Mouse (Mus musculus) naive thymus-derived CD4-positive, alpha-beta T cell, adult 5 months (primary cell): ENCODE measurements around the gene Cfap36. TPM values are rescaled to one million over a fixed set of nuclear protein-coding genes. Genes with fewer than 3 reads are reported as not detected.

Source experiments
- polyA plus RNA-seq: library from polyadenylated mRNA; unstranded; fragments of 100-300 nt; shearing (Covaris generic); gene quantifications from one replicate; pipeline ENCODE4 v1.2.1, GENCODE M21; 2017

Gene Cfap36
- 17.3 TPM for polyA plus RNA-seq

GRCm38 (mm10) chr11:29246883-29247650 lies at the start of gene Cfap36:
TSS of gene Cfap36 (minus strand) at chr11:29247409.

GRCm38 (mm10) chr11:29172563-29173124 lies 74.6 kb downstream of the Cfap36 start, which contains the start of gene Ppp4r3b:
TSS of gene Ppp4r3b (plus strand) at chr11:29172890.

Other genes starting within 250 kb of the Cfap36 start
- 32.8 TPM for gene Pnpt1, start 116.7 kb downstream of the Cfap36 start, polyA plus RNA-seq
- 141 TPM for gene Ppp4r3b, start 74.5 kb downstream of the Cfap36 start, polyA plus RNA-seq
- gene Ccdc88a, start 126.2 kb upstream of the Cfap36 start, polyA plus RNA-seq, result 1.2 TPM